Mouse (Mus musculus): ENCODE results near the gene Tmc1. TPM values are rescaled to one million over a fixed set of nuclear protein-coding genes. Genes with fewer than 3 reads are reported as not detected.

Gene Tmc1
- not detected for polyA plus RNA-seq (2014; fragmentation: Illumina TruSeq; extraction: RNeasy Lipid Tissue Mini Kit (QIAGEN cat#74804); ENCODE audit: low read depth, low replicate concordance)

GRCm38 (mm10) chr19:20953874-20954273 lies at the start of gene Tmc1:
Tmc1 (minus strand) TSS chr19:20954202.

Other genes starting within 250 kb of the Tmc1 start
- 23.1 TPM for gene Aldh1a7, start 226.6 kb downstream of the Tmc1 start, polyA plus RNA-seq (2014; fragmentation: Illumina TruSeq; extraction: RNeasy Lipid Tissue Mini Kit (QIAGEN cat#74804); ENCODE audit: low read depth, low replicate concordance)